Mouse (Mus musculus) fibroblast of lung, adult 2 months (primary cell): ENCODE measurements around the gene Nxf1.

ENCODE experiments used
- DNase-seq: peaks from one replicate; pipeline ENCODE4 v3.0.0-alpha.2; 2011; ENCODE audit warnings: low read depth

Nxf1 gene

GRCm38 (mm10) chr19:8819596-8820423, 62.9 kb downstream of the Nxf1 start, which contains the start of gene Hnrnpul2:
Hnrnpul2 (plus strand) TSS chr19:8820010.
- peak; percentile 99 for DNase-seq
